Mouse (Mus musculus): Measurements from ENCODE around the gene Tbl1xr1.

The Tbl1xr1 gene

DNA sequence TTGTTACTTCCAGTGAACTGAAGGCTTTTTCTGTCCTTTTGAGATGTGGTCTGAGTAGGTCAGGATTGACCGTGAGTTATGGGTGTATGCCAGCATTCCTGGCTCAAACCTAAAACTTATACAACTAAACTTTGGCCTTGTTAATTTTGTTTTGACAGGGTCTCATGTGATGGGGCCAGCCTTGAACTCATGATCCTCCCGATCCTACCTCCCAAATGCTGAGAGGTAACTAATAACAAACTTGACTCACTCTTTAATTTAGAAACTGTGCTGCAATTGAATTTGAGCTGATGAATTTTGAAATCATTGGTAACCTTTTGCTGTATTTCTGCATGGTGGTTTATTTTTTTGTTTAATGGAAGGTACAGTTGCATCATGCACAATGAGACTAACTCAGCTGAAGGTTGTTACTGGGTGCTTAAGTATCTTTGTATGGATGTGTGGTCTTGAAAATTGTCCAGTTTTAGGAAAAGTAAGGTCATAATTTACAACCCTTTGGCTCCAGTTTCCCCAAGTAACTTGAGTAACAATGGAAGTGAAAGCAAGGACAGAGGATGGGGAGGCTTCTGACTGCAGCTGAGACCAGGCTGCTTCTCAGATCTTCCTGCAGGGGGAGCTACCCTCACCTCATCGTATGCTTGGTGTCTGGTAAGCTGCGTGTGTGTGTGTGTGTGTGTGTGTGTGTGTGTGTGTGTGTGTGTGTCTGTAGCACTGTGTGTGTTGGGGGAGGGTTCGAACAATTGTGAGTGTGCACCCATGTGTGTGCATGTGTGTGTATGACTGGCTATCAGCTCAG is 66.6 kb downstream of the Tbl1xr1 start:
- DNase-seq (ENCODE audit: low spot score) = no peak

DNA sequence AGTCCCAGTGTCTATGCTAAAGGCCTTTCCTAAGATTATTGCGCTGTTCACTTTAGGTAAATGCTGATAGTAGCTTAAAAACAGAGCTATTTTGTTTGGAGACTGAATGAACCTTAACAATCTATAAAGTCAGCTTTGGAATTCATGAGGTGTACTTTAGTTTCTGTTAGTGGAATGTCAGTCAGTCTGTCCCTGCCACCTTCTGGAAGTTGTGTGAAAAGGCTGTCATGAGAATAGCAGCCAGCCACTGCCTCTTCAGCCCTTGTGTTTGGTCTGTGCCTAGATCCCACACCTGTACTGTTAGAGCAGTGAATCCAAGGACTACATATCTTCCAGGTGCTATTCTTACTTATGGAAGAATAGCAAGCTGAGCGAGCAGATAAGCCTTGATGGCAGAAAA is 67.8 kb downstream of the Tbl1xr1 start:
- DNase-seq (ENCODE audit: low spot score) = no peak

DNA sequence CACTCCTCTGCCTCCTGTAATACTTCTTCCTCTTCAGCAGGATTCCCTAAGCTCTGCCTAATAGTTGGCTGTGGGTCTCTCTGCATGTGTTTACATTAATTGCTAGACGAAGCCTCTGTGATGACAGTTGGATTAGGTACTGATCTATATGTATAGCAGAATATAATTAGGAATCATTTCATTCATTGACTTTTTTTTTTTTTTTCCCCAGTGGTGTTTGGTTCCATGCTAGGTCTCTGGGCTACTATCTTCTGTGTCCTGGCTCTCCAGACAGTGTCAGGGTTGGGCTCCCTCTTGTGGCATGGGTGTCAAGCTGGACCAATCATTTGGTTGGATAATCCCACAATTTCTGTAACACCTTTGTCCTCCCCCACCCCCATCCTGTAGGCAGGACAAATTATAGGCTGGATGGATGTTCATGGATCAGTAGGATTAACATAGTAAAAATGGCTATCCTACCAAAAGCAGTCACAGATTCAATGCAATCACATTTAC is 71.0 kb downstream of the Tbl1xr1 start:
- DNase-seq (ENCODE audit: low spot score) = no peak

DNA sequence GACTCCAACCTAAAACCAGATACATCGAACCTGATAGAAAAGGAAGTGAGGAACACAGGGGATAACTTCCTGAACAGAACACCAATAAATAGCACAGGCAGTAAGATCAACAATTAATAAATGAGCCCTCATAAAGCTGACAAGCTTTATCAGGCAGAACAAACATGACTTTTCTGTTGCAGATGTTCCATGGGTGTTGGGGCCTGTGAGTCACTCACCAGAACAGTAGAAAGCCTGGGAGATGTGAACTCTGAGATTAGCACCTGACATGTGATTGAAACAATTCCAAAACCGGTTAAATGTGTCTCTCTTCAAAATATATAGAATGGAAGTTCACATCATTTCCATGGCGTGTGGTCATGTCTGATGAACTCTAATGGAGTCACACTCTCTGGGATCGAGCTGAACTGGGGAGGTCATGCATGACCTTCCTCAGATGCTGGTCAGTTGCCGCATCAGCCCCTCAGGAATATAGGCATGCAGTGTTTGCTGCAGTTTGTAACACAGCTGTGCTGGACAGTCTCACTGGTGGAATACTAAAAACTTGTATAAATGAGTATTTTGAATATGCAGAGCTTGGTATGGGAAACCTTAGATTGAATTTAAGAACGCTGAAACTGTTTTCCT is 72.0 kb downstream of the Tbl1xr1 start:
- DNase-seq (ENCODE audit: low spot score) = no peak

DNA sequence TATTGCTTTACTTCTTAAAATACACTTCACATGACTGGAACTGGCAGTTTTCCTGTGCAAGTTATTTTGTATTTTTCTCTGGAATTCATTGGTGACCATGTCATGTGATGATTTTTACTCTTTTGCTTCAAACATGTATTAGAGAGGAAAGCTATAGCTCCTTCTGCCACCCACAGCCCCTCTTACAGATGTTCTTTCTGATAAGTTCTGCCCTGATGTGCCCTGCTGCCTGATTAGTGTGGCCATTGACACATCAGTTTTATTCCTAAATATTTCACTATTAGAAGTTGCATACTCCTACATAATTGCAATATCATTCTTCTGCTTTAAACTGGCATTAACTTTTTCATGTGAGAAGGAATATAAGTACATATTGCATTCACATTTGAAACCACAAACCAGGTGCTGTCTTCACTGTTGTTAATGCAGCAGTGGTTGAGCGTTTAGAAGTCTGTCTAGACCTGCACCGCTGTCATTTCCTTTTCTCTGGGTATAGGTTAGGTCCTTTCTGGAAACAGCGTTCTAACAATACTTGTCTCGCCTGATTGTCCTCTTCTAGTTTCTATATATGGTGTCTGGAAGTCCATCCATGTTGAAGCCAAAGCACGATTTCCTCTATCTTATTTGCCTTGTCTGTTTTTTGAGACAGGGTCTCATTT is 74.5 kb downstream of the Tbl1xr1 start:
- no peak for DNase-seq (ENCODE audit: low spot score)

DNA sequence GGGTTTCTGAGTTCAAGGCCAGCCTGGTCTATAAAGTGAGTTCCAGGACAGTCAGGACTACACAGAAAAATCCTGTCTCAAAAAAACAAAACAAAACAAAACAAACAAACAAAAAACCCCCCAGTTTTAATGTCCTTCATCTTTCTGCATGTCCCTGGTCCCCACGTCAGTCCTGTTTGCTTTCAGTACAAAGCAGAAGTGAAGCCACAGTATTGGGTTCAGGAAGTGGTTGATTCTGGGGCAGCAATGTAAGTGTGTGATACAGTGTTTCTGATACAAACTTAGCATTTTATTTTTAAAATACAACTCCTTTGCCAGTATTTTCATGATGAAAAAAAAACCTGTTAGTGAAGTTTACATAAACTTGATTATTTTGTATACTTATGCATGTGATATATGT is 76.3 kb downstream of the Tbl1xr1 start:
- DNase-seq (ENCODE audit: low spot score) = no peak

DNA sequence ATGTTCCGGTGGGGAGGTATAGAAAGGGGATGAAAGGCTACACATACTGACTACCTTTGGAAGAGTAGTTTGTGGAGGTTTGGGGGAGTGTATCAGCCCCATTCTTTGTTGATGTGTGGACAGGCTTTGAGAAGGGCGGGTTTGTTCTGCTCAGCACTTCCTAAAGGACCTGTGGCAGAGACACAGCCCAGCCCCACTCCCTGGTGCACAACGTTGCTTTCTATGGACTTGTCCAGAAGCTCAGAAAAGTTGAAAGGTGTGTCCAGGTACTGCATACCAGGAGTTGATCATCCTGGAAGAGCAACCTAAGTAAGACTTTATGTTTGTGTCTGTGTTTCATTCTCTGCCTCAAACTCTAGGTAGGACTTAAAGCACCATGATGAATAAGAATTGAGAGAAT is 78.1 kb downstream of the Tbl1xr1 start:
- DNase-seq (ENCODE audit: low spot score) = no peak

DNA sequence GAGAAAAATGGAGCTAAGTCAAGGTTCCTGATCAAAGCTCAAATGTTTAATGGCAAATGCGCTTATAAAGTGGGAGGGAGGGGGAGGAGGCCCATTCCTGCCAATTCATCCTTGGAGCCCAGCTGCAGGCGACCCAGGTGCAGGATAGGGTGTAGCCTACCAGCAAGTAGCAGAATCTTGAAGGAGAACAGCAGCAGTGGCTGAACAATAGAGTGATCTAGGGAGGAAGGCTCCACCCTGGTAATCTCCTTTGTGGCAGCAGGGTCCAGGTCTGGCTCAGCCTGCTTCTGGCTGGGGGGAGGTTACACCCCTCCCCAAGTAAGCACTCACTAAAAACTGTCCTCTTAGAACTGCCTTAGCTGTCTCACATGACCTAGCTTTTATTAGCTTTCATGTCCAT is 79.9 kb downstream of the Tbl1xr1 start:
- DNase-seq (ENCODE audit: low spot score) = no peak

DNA sequence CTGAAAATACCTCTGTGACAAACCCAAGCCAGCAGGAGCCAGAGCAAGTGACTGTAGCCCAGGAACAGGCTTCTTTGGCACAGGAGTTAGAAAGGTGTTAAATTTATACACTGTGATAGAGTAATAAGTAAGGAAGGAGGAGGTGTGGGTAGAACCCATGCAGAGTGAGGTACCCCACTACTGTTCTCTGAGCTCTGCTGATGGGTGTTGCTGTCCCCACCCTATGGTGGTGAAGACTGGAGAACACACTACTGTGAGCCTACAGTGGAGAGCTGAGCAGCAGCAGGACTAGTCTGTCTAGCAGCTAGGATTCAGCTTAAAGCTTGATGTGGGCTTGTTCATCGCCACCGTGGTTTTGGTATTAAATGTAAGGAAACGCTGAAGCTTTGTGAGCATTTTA is 86.5 kb downstream of the Tbl1xr1 start:
- DNase-seq (ENCODE audit: low spot score) = no peak

DNA sequence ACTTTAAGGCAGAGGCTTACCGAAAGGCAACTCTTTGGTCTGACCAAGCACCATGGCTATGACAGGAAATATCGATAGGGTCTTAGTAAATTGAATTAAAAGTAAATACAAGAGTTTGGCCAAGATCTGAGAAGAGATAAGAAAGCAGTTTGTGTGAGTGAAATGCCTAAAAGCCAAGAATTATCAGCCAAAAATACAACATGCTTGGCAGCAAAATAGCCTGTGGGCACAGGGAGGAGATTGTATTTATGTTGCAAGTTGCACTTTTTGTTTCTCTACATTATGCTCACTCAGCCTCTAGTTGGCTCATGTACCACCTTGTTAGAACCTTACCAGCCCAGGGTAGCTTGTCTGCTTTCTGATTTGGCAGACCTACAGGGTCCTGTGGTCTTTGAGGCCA is 91.4 kb downstream of the Tbl1xr1 start:
- no peak for DNase-seq (ENCODE audit: low spot score)

DNA sequence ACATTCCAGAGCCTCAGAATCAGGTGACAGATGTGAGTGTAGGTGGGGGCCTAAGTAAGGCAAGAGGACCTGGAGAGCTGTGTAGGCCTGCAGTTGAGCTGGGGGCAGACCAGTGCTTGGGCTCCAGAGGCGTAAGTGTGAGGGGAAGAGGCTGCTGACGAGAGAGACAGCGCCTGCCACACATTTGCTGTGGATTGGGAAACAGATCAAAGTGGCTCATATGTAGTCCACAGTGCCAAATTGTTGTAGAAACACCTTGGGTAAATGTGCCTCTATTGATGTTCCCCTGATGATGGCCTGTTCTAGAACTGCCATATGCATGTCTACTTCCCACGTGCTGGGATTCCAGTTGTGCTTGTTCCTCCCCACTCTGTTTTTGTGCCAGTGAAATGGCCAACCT is 92.0 kb downstream of the Tbl1xr1 start:
- DNase-seq (ENCODE audit: low spot score) = no peak

DNA sequence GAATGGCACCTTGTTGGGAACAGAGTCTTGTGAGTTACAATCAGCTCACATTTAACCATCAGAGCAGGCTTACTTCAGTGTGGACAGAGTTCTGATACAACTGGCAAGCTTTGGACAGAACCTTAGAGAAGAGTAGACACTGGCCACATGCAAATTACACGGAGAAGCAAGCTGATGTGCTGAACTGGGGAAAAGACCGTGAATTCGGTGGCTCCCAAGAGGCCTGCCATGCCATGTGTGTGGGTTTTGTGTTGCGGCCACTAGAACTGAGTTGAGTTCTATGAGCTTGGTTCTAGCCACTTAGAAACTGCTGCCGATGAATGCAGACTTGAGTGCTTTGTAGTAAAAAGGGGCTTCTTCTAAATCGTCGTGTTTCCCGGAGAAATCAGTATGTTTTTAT is 95.1 kb downstream of the Tbl1xr1 start:
- DNase-seq (ENCODE audit: low spot score) = no peak

DNA sequence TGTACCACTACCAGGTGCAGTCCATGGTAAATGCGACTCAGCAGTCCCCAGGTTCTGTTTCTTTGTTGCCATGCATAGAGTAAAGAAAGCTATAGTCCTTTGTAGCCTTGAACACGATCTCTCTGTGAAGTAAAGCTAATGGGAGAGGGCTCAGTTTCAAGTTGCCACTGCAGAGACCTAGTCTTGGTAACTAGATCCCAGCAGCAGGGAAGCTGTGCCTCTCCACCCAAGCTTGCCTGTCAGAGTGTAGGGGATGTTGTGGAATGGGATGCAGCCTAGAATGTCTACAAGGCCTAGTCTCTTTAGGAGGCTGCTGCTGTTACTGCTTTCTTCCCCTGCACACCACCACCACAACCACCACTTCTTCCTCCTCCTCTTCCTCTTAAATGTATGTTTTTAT is 96.0 kb downstream of the Tbl1xr1 start:
- no peak for DNase-seq (ENCODE audit: low spot score)

DNA sequence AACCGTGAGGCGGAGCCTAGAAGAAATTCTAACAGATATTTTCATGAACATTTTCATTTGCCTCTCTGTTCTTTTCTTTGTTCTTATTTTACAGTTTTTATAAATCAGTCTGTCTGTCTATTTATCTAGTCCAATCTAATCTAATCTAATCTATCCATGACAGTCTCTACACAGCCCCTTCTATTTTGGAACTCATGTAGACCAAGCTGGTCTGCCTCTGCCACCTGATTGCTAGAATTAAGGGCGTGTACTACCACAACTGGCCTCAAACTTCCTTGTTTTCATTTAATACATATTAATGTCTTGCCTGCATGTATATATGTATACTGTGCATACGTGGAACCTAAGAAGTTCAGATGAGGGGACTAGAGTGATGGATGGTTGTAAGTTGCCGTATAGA is 96.7 kb downstream of the Tbl1xr1 start:
- no peak for DNase-seq (ENCODE audit: low spot score)

DNA sequence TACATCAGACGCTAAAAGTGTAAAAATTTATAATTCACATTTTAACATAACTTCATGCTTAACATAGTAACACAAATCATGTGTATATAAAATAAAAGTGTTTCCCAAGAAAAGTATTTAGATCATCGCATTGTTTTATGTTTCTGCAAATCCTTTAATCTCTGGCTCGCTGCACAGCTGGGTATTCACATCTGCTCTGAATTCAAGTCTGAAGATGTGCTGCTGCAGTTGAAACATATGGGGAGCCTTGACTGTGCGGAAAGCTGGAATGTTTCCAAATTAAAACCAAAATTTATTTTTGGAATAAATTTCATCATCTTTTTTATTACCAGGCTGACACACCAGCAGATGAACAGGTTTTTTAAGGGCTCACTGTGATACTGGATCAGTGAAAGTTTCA is 97.8 kb downstream of the Tbl1xr1 start:
- no peak for DNase-seq (ENCODE audit: low spot score)

DNA sequence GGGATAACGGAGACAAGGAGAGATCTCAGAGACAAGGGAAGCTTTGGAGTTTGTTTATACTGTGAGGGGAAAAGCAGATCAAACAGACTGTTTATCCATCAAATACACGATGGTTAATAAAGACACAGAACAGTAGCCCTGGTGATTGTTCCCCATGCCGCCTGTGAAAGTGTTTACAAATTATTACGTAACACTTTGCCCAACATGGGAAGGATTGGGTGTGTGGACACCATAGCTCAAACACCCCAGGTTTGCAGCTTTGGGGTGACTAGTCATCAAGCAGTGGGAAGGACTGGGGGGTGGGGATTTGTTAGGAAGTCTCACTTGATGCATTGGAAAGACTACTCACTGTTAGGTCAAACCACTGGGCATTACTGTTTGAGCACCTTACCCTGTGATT is 103.6 kb downstream of the Tbl1xr1 start:
- no peak for DNase-seq (ENCODE audit: low spot score)

DNA sequence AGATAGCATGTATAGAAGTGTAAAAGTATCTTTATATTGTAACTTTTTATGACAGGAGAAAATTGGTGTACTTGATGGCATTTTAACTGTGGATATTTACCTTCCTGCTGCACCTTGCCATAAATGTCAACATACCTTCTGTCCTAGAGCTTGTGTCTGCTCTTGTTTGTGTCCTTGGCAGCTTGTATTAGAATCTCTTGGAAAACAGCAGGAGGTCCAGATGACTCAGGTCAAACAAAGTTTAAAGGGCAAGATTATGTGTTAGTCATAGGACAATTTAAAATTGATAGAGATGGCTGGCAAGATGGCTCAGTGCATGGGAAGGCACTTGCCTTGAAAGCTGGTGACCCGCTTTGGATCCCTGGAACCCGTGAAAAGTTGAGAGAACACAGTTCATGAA is 104.6 kb downstream of the Tbl1xr1 start:
- DNase-seq (ENCODE audit: low spot score) = no peak

DNA sequence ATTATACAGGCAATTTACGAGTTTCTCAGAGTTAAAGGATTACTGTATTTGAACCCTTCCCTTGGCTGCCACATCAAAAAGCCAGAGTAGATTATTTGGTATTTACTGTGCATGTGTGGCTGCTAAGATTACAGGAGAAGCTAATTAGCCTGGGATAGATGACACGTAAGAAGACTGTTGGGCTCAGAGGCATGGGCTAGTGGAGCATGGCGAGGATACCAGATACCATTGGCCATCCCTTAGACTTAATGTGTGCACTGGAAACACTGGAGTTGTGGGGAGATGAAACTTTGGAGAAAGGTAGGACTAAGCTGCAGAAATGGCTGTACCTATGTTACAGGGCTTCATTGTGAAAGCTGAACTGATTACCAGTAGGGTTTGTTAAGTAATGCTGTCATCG is 108.8 kb downstream of the Tbl1xr1 start:
- no peak for DNase-seq (ENCODE audit: low spot score)

DNA sequence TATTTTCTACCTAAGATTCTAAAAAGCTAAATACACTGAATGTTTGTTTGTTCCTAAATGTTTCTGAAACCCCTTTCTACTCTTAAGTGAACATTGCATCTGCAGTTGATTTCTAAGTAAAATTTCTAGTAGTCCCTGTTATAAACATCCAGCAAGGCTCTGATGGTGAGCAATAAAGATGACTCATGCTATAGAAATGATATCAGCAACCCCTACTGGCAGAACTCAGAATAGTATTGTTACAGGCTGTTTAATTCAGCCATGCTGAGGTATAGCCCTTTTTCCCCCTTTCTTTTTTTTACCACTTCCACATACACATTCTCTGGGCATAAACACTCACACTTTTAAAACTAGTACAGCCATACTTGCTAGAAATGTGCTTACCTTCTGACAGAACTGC is 114.0 kb downstream of the Tbl1xr1 start:
- peak; percentile 60 for DNase-seq (ENCODE audit: low spot score)

DNA sequence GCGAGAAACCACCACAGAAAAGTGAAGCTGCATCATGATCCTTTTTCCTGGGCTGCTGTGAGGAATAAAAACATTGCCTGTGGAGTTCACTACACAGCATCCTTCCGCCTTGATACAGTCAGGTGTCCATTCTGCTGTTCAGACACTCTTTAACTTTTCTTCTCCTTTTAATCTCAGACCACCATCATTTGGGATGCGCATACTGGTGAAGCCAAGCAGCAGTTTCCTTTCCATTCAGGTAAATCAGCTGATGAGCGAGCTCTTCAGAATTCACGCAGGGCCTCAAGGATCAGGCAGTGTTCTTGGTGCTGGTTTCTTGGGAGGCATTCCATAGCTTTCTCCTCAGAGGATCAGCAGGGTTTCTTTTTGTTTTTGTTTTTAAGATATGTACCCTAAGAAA is 116.5 kb downstream of the Tbl1xr1 start:
- no peak for DNase-seq (ENCODE audit: low spot score)

DNA sequence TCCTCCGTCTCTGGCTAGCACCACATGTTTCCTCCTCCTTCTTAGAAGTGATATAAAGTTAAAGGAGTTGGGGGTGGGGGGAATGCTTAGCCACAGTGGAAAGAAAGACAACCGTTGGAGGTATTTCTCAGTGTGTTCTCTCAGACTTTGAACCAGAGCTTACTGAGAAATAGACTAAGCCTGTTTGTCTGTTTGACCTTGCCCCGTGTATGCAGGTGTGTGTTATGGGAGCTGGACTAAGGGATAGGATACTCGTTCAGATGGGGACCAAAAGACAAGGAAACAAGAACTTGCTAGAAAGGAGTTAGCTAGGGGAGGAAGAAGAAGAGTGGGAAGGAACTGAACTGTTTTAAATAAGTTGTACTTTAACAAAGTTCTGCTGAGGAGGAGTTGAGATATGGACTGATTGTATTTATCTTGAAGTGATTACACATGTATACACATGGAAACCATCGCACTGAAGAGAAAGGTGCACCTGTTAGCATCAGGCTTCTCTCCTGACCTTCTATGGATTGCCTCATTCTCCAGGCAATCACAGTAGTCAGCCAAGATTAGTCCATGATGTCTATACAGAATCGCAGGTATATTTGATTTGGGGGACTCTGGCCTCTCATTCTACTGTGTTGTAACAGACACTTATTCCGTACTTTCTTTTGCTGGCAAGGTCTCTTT is 117.9 kb downstream of the Tbl1xr1 start:
- no peak for DNase-seq (ENCODE audit: low spot score)

DNA sequence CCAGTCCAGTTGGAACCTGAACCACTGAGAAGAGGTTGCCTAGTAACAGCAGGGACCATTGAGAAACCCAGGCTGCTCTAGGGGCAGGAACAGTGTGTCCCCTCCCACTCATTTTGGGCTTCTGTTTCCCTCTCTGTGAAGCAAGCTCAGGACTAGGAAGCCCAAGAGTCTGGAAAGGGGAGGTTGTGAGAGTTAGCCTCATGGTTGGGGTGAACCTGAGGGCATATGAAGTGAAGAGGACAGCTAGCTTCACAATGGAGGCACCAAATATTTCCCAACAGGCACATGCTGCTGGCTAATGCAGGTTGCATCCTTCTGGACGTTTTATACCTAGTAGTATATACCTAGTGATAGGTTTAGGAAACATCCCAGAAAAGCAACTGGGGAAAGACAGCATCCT is 122.3 kb downstream of the Tbl1xr1 start:
- DNase-seq (ENCODE audit: low spot score) = no peak

DNA sequence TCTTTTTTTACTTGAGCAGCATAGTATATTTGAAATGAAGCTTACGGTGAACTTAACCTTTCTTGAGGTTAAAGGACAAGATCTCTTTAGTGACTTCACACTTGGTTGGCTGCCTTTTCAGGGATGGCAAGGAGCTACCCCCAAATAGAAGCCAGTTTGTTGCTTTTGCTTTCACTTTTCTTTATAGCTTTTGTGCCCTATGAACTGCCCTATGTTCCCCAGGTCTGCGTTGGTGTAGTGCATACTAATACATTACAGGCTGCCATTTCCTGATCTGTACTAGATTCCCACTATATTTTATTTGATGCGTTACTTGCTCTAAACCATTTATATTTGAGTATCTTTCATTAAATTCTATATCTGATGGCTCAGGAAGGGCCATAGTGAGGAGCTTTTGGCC is 127.7 kb downstream of the Tbl1xr1 start:
- DNase-seq (ENCODE audit: low spot score) = no peak

Data from layer of hippocampus, adult 11-12 months (tissue).